Mouse (Mus musculus) mesoderm, embryonic 11.5 days (tissue): ENCODE results near the gene Gm10337.

Source experiments
- DNase-seq: peaks from one replicate; pipeline ENCODE4 v3.0.0-alpha.2; 2012; ENCODE audit warnings: low read depth, low spot score

The Gm10337 gene

DNA sequence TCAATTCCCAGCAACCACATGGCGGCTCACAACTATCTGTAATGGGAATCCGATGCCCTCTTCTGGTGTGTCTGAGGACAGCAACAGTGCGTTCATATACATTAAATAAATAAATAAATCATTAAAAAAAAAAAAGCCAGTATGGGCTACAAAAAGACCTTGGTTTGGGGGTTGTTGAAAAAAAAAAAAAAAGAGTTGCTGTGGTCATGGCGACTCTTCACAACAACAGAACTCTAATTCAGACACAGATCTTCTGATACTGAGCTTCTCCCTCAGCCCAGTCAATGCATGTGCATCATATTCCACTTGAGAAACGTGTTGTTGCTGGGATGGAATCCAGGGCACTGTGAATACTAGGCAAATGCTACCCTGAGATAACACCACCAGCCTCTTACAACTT is 49.1 kb downstream of the Gm10337 start:
- no peak for DNase-seq
